Mouse (Mus musculus) midbrain, embryonic 16.5 days (tissue): ENCODE results near the gene Trim9. TPM values are rescaled to one million over a fixed set of nuclear protein-coding genes. Genes with fewer than 3 reads are reported as not detected.

Experiments
- ATAC-seq: fragments of 200-750 bp; cut with Nextera tagmentation; 2 replicates; pipeline ENCODE4 v1.8.0; 2017; ENCODE audit warnings: moderate TSS enrichment
- H3K27ac ChIP-seq: fragments of 300-500 bp; sonication (generic); 2 replicates; pipeline ENCODE4 v1.5.1; 2014; ENCODE audit warnings: mild to moderate bottlenecking, low read length, mixed read lengths
- H3K27me3 ChIP-seq: fragments of 300-500 bp; sonication (generic); 2 replicates; pipeline ENCODE4 v1.6.1; 2014; ENCODE audit warnings: low read depth, low read length, mixed read lengths; ENCODE audit not compliant: control insufficient read depth, insufficient read depth
- H3K36me3 ChIP-seq: fragments of 300-500 bp; sonication (generic); 2 replicates; pipeline ENCODE4 v1.6.1; 2014; ENCODE audit warnings: mild to moderate bottlenecking, low read length, moderate library complexity, mixed read lengths; ENCODE audit not compliant: control insufficient read depth, insufficient read depth
- H3K4me1 ChIP-seq: fragments of 300-500 bp; sonication (generic); 2 replicates; pipeline ENCODE4 v1.6.1; 2014; ENCODE audit warnings: mild to moderate bottlenecking, low read length, mixed read lengths; ENCODE audit not compliant: control insufficient read depth, insufficient read depth
- H3K4me2 ChIP-seq: fragments of 300-500 bp; sonication (generic); 2 replicates; pipeline ENCODE4 v1.6.1; 2014; ENCODE audit warnings: mild to moderate bottlenecking, low read length, mixed read lengths
- H3K4me3 ChIP-seq: fragments of 300-500 bp; sonication (generic); 2 replicates; pipeline ENCODE4 v1.5.1; 2014; ENCODE audit warnings: low read depth, mild to moderate bottlenecking, low read length, moderate library complexity, mixed read lengths
- H3K9ac ChIP-seq: fragments of 300-500 bp; sonication (generic); 2 replicates; pipeline ENCODE4 v1.6.1; 2014; ENCODE audit warnings: low read depth, low read length, mixed read lengths
- H3K9me3 ChIP-seq: fragments of 300-500 bp; sonication (generic); replicated peaks from 2 replicates; pipeline ENCODE4 v1.6.1; 2014; ENCODE audit warnings: mild to moderate bottlenecking, low read length, mixed read lengths; ENCODE audit not compliant: control insufficient read depth, poor library complexity, severe bottlenecking
- WGBS: fragments of 180-500 bp; shearing (Covaris S2); extraction: QIAGEN DNeasy Blood & Tissue Kit; methylation state at CpG from one replicate; pipeline ENCODE4 v1.1.7; 2014; 5-methylcytosine and 5-hydroxymethylcytosine counted together
- polyA plus RNA-seq: library from polyadenylated mRNA; unstranded; fragments of >200 nt; fragmentation: Nextera tagmentation; extraction: Ambion mirVana; gene quantifications from 2 replicates; pipeline ENCODE4 v1.2.1, GENCODE M21; 2015

Trim9 gene
- polyA plus RNA-seq, 1 experiment from 2014 or later = 108 TPM

- peak; percentile 71 for ATAC-seq
- Histone ChIP-seq H3K4me2 (no peak overlapping the region), H3K9me3 (no peaks in the 10 kb centered on the region), H3K27ac (peak overlapping the region; percentile 59), H3K4me1 (0 out of 2 replicates have a peak, but pooled peaks cover 3% of the 10 kb centered on the region), H3K27me3 (no peaks in the 10 kb centered on the region), H3K9ac (no peak overlapping the region), H3K4me3 (no peak overlapping the region), H3K36me3 (peaks cover 3% of the 10 kb centered on the region; the same call in 1 of the 2 replicates)
- WGBS = 71% methylated on average over 6 of the region's 6 CpGs
Measured at GRCm38 (mm10) chr12:70333253-70333805, 14.1 kb downstream of the Trim9 start.

GRCm38 (mm10) chr12:70329059-70329458, 18.4 kb downstream of the Trim9 start:
- H3K36me3 ChIP-seq = peaks cover 7% of the 10 kb centered on the region
- no peaks in the 10 kb centered on the region for H3K9me3 ChIP-seq
- no peaks in the 10 kb centered on the region for H3K27me3 ChIP-seq
- 77% methylated on average over 3 of the region's 3 CpGs for WGBS
- no peak for ATAC-seq
- no peak overlapping the region for H3K27ac ChIP-seq
- H3K4me3 ChIP-seq = no peak overlapping the region
- H3K4me2 ChIP-seq = no peak overlapping the region
- no peak overlapping the region for H3K9ac ChIP-seq
- peaks cover 3% of the 10 kb centered on the region for H3K4me1 ChIP-seq

- H3K4me2 ChIP-seq = no peak overlapping the region
- 57% methylated on average over 1 of the region's 1 CpGs for WGBS
- H3K9ac ChIP-seq = no peak overlapping the region
- H3K27ac ChIP-seq = no peak overlapping the region
- ATAC-seq = no peak
- H3K4me3 ChIP-seq = no peak overlapping the region
- no peaks in the 10 kb centered on the region for H3K27me3 ChIP-seq
- peaks cover 3% of the 10 kb centered on the region for H3K4me1 ChIP-seq
- peaks cover 7% of the 10 kb centered on the region for H3K36me3 ChIP-seq
- no peaks in the 10 kb centered on the region for H3K9me3 ChIP-seq
Measured at GRCm38 (mm10) chr12:70326956-70327355, 20.5 kb downstream of the Trim9 start.

GRCm38 (mm10) chr12:70326393-70326792, 21.0 kb downstream of the Trim9 start:
- Histone ChIP-seq H3K36me3 (peaks cover 7% of the 10 kb centered on the region), H3K27me3 (no peaks in the 10 kb centered on the region), H3K9me3 (no peaks in the 10 kb centered on the region), H3K9ac (no peak overlapping the region), H3K4me2 (no peak overlapping the region), H3K4me3 (no peak overlapping the region), H3K4me1 (peaks cover 3% of the 10 kb centered on the region), H3K27ac (no peak overlapping the region)
- peak; percentile 32; the same call in 1 of the 2 replicates for ATAC-seq
- WGBS = 9% methylated on average over 2 of the region's 2 CpGs

GRCm38 (mm10) chr12:70325826-70326225, 21.6 kb downstream of the Trim9 start:
- H3K4me1 ChIP-seq = peaks cover 3% of the 10 kb centered on the region
- 52% methylated on average over 7 of the region's 7 CpGs for WGBS
- H3K9me3 ChIP-seq = no peaks in the 10 kb centered on the region
- H3K27me3 ChIP-seq = no peaks in the 10 kb centered on the region
- no peak overlapping the region for H3K9ac ChIP-seq
- ATAC-seq = no peak
- no peak overlapping the region for H3K4me3 ChIP-seq
- H3K36me3 ChIP-seq = peaks cover 7% of the 10 kb centered on the region
- no peak overlapping the region for H3K4me2 ChIP-seq
- H3K27ac ChIP-seq = 0 out of 2 replicates have a peak overlapping the region, but pooled peaks have one; percentile 9

- Histone ChIP-seq H3K4me1 (peaks cover 9% of the 10 kb centered on the region), H3K4me3 (no peak overlapping the region), H3K9me3 (no peaks in the 10 kb centered on the region), H3K36me3 (peaks cover 4% of the 10 kb centered on the region; the same call in 1 of the 2 replicates), H3K27ac (no peak overlapping the region), H3K9ac (no peak overlapping the region), H3K4me2 (no peak overlapping the region), H3K27me3 (no peaks in the 10 kb centered on the region)
- no peak for ATAC-seq
- WGBS = 89% methylated on average over 1 of the region's 1 CpGs
Measured at GRCm38 (mm10) chr12:70322790-70323189, 24.6 kb downstream of the Trim9 start.

GRCm38 (mm10) chr12:70316147-70316546, 31.3 kb downstream of the Trim9 start:
- Histone ChIP-seq H3K36me3 (no peaks in the 10 kb centered on the region), H3K4me3 (no peak overlapping the region), H3K27me3 (no peaks in the 10 kb centered on the region), H3K27ac (no peak overlapping the region), H3K4me2 (no peak overlapping the region), H3K9ac (no peak overlapping the region), H3K4me1 (peaks cover 25% of the 10 kb centered on the region), H3K9me3 (no peaks in the 10 kb centered on the region)
- 0 out of 2 replicates have a peak, but pooled peaks have one; percentile 44 for ATAC-seq
- 27% methylated on average over 9 of the region's 9 CpGs for WGBS

- Histone ChIP-seq H3K9me3 (no peaks in the 10 kb centered on the region), H3K36me3 (no peaks in the 10 kb centered on the region)
- WGBS = 93% methylated on average over 7 of the region's 7 CpGs
Measured at GRCm38 (mm10) chr12:70307881-70308280, 39.5 kb downstream of the Trim9 start.

GRCm38 (mm10) chr12:70307062-70307461, 40.4 kb downstream of the Trim9 start:
- Histone ChIP-seq H3K4me2 (no peak overlapping the region), H3K27ac (no peak overlapping the region), H3K27me3 (no peaks in the 10 kb centered on the region), H3K4me1 (peaks cover 24% of the 10 kb centered on the region), H3K9ac (no peak overlapping the region), H3K36me3 (no peaks in the 10 kb centered on the region), H3K4me3 (no peak overlapping the region), H3K9me3 (no peaks in the 10 kb centered on the region)
- WGBS = 85% methylated on average over 5 of the region's 5 CpGs
- ATAC-seq = no peak

More at GRCm38 (mm10) chr12:70307881-70308280, 39.5 kb downstream of the Trim9 start:
- peaks cover 20% of the 10 kb centered on the region for H3K4me1 ChIP-seq
- no peak overlapping the region for H3K4me3 ChIP-seq
- no peak for ATAC-seq
- H3K27ac ChIP-seq = no peak overlapping the region
- no peak overlapping the region for H3K9ac ChIP-seq
- no peak overlapping the region for H3K4me2 ChIP-seq
- no peaks in the 10 kb centered on the region for H3K27me3 ChIP-seq
